14 mouse cellular contexts compared by ENCODE assay signal in genomic region chr3:88178986-88179385, GRCm38 (mm10). TPM values are rescaled to one million over a fixed set of nuclear protein-coding genes. Genes with fewer than 3 reads are reported as not detected.
DNase-seq lines count a peak whose midpoint lies in the region; TF ChIP-seq lines count a peak whose summit lies in the region.
"Had no signal": no experiment of that assay in that cellular context is flagged by ENCODE, and none has a peak within 500 bp of the region (broad histone marks: within the 10 kb centered on the region; RNA-seq: fewer than 3 reads in every experiment).

No protein-coding gene starts in this region.

- intact Hi-C loops in gastrocnemius, adult 2 months (cut with DNase I) = no loop called here

- no peak for TF ChIP-seq CTCF in gastrocnemius, adult 2 months (IDR thresholded peaks at IDR 0.05)
- no peak for TF ChIP-seq CTCF in layer of hippocampus, adult 2 months (conservative IDR thresholded peaks at IDR 0.05)

- H3K27ac ChIP-seq in gastrocnemius, adult 2 months = peak overlapping the region; percentile 20
- peak overlapping the region; percentile 14; the same call in 1 of the 2 replicates for H3K27ac ChIP-seq in layer of hippocampus, adult 2 months

- peak; percentile 24 for DNase-seq in cerebellum, adult 11 months
- DNase-seq in cerebellum, adult 8-10 months = no peak
- no peak for DNase-seq in gastrocnemius, adult 2 months
- DNase-seq in gastrocnemius, postnatal 4 days (ENCODE audit: low spot score in 2 of 2) = no peak
- no peak for DNase-seq in layer of hippocampus, adult 2 months (ENCODE audit: low spot score in 2 of 2)
- no peak for DNase-seq in layer of hippocampus, adult 9-11 months
- DNase-seq: adrenal gland, postnatal 10 days; adrenal gland, postnatal 36 days; cerebellum, adult 18-20 months; cerebellum, postnatal 10 days; cerebellum, postnatal 36 days; gastrocnemius, postnatal 14 days; heart, adult 2 months; kidney, adult 18-20 months had no signal

- H3K4me3 ChIP-seq in gastrocnemius, adult 2 months = no peak overlapping the region
- no peak overlapping the region for H3K4me3 ChIP-seq in layer of hippocampus, adult 2 months

RNA-seq across cellular contexts. Expression of gene Mef2d, which starts 36.8 kb away (rescaled TPM):
- 100 to 1,000 TPM; 173 to 184 TPM for total RNA-seq in gastrocnemius, adult 2 months (2021)
- 100 to 1,000 TPM; 160 to 174 TPM for total RNA-seq in gastrocnemius, postnatal 4 days (2021)
- total RNA-seq in layer of hippocampus, adult 2 months (2021) = 100 to 1,000 TPM; 206 to 210 TPM
